Mouse (Mus musculus) lung, postnatal 0 days (tissue): Measurements from ENCODE around the gene Acad11.

Source experiments
- CTCF ChIP-seq: IDR thresholded peaks from 2 replicates; pipeline ENCODE4 v1.5.1; 2016; ENCODE audit warnings: antibody characterized with exemption, mild to moderate bottlenecking
- EP300 ChIP-seq: IDR thresholded peaks from 2 replicates; pipeline ENCODE4 v1.6.1; 2016; ENCODE audit warnings: antibody characterized with exemption, mild to moderate bottlenecking, control low read depth

DNA sequence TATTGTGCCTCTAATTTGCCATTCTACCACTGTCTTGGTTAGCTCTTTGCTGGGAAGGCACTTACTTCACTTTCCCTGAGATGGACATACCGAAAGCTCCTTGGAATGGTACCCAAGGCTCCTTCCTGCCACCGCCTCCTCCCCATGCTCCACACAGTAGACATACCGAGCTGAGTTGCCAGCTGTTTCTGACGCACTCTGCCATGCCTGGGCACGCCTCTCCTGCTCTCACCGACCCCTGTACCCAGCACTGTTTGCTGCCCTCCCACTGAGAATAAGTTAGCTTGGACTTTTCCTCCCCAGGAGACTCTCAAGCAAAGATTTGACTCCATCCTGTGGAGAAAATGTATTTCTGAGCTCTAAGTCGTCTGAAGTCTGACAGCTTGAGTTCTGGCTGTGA is 37.6 kb downstream of the Acad11 start:
- TF ChIP-seq CTCF (no peak), EP300 (no peak)
